Mouse (Mus musculus) granulocyte monocyte progenitor cell, adult 5-6 weeks (primary cell): Measurements from ENCODE around the gene Rdh13. TPM values are rescaled to one million over a fixed set of nuclear protein-coding genes. Genes with fewer than 3 reads are reported as not detected.

ENCODE experiments used
- ATAC-seq: replicated peaks from 2 replicates; pipeline ENCODE4 v1.8.0; 2016; ENCODE audit warnings: mild to moderate bottlenecking, moderate TSS enrichment, inconsistent platforms; ENCODE audit not compliant: poor library complexity, severe bottlenecking
- total RNA-seq, 2 experiments: library from RNA; stranded (forward) in 1 of 2; stranded (reverse) in 1 of 2; fragments of 200-712, 200-1000 nt in 1 of 2; fragments of >200 nt in 1 of 2; fragmentation: Nextera tagmentation in 1 of 2; gene quantifications; 2 replicates each; pipeline ENCODE4 v1.2.3; 2014 to 2017

The Rdh13 gene
- 9.1 and 12.1 TPM in 2 replicates for total RNA-seq (2014; fragmentation: Nextera tagmentation)
- total RNA-seq (2017) = 11.9 and 21.9 TPM in 2 replicates

GRCm38 (mm10) chr7:4445216-4445791, at the start of gene Rdh13:
TSS of gene Rdh13 (minus strand) at chr7:4445649.
- peak; percentile 95 for ATAC-seq

- ATAC-seq = no peak
Observed at GRCm38 (mm10) chr7:4493991-4494390, 48.5 kb upstream of the Rdh13 start.

- peak; percentile 97 for ATAC-seq
Observed at GRCm38 (mm10) chr7:4492284-4493224, 47.1 kb upstream of the Rdh13 start.

GRCm38 (mm10) chr7:4491308-4491707, 45.9 kb upstream of the Rdh13 start:
- peak; percentile 37 for ATAC-seq

GRCm38 (mm10) chr7:4482281-4482680, 36.8 kb upstream of the Rdh13 start:
- no peak for ATAC-seq

GRCm38 (mm10) chr7:4479674-4480073, 34.2 kb upstream of the Rdh13 start:
- ATAC-seq = peak; percentile 38; the same call in 1 of the 2 replicates

- ATAC-seq = no peak
Observed at GRCm38 (mm10) chr7:4478796-4479291, 33.4 kb upstream of the Rdh13 start.

GRCm38 (mm10) chr7:4478021-4478795, 32.8 kb upstream of the Rdh13 start:
- peak; percentile 81 for ATAC-seq

- ATAC-seq = no peak
Observed at GRCm38 (mm10) chr7:4473940-4474339, 28.5 kb upstream of the Rdh13 start.

- peak; percentile 55 for ATAC-seq
Observed at GRCm38 (mm10) chr7:4471179-4471555, 25.7 kb upstream of the Rdh13 start.

GRCm38 (mm10) chr7:4470275-4471178, 25.1 kb upstream of the Rdh13 start:
- ATAC-seq = peak; percentile 15; the same call in 1 of the 2 replicates

GRCm38 (mm10) chr7:4467801-4468200, 22.4 kb upstream of the Rdh13 start:
- no peak for ATAC-seq

GRCm38 (mm10) chr7:4464194-4464824, 18.9 kb upstream of the Rdh13 start:
- peak; percentile 9; the same call in 1 of the 2 replicates for ATAC-seq

GRCm38 (mm10) chr7:4460576-4461434, 15.4 kb upstream of the Rdh13 start, which contains the start of gene Eps8l1:
TSS of gene Eps8l1 (plus strand) at chr7:4460674.
- ATAC-seq = peak; percentile 44

- ATAC-seq = no peak
Observed at GRCm38 (mm10) chr7:4452644-4453043, 7.2 kb upstream of the Rdh13 start.

GRCm38 (mm10) chr7:4449211-4449610, 3.8 kb upstream of the Rdh13 start:
- no peak for ATAC-seq

- no peak for ATAC-seq
Observed at GRCm38 (mm10) chr7:4448439-4448838, 3.0 kb upstream of the Rdh13 start.

GRCm38 (mm10) chr7:4447138-4447537, 1.7 kb upstream of the Rdh13 start:
- ATAC-seq = no peak
